Mouse (Mus musculus) adrenal gland, adult 8-10 months (tissue): ENCODE data around the gene Pls3. TPM values are rescaled to one million over a fixed set of nuclear protein-coding genes. Genes with fewer than 3 reads are reported as not detected.
"Not testable (repeated sequence)": the region's sequence is repeated elsewhere in the genome, so short reads cannot be mapped to it uniquely, and the experiment has no call there.

Source experiments
- DNase-seq: peaks from one replicate; pipeline ENCODE4 v3.0.0; 2022
- total RNA-seq, 4 experiments: library from RNA; stranded (reverse); gene quantifications; 2 replicates each; pipeline ENCODE4 v1.2.4; 2022

The Pls3 gene
- total RNA-seq, 4 experiments from 2014 or later, result 57.8 to 80.9 (median 72.8) TPM

- no peak for DNase-seq
These were observed 110.1 kb downstream of the Pls3 start for GRCm38 (mm10) chrX:75764794-75765328.

- DNase-seq, result peak; percentile 53
These were observed 110.7 kb downstream of the Pls3 start for GRCm38 (mm10) chrX:75764135-75764793.

GRCm38 (mm10) chrX:75759461-75759860 lies 115.5 kb downstream of the Pls3 start:
- DNase-seq, result not testable (repeated sequence)

GRCm38 (mm10) chrX:75759036-75759435 lies 115.9 kb downstream of the Pls3 start:
- peak; percentile 62 for DNase-seq

- peak; percentile 68 for DNase-seq
These were observed 117.0 kb downstream of the Pls3 start for GRCm38 (mm10) chrX:75757966-75758365.

- DNase-seq, result not testable (repeated sequence)
These were observed 120.5 kb downstream of the Pls3 start for GRCm38 (mm10) chrX:75754531-75754930.

GRCm38 (mm10) chrX:75750126-75750725 lies 124.8 kb downstream of the Pls3 start:
- DNase-seq, result peak; percentile 34

GRCm38 (mm10) chrX:75749312-75749711 lies 125.7 kb downstream of the Pls3 start:
- DNase-seq, result peak; percentile 66

- peak; percentile 65 for DNase-seq
These were observed 130.5 kb downstream of the Pls3 start for GRCm38 (mm10) chrX:75744466-75744865.

GRCm38 (mm10) chrX:75739464-75739863 lies 135.5 kb downstream of the Pls3 start:
- DNase-seq, result not testable (repeated sequence)
